Mouse (Mus musculus): Measurements from ENCODE around the gene Lrrn4.

- TF ChIP-seq MYC (IDR thresholded peaks at IDR 0.05; ENCODE audit: low read depth, low read length) = no peak
- TF ChIP-seq POLR2A (IDR thresholded peaks at IDR 0.05; ENCODE audit: low read depth, low read length) = no peak
Observed at GRCm38 (mm10) chr2:132927298-132927697, 46.6 kb upstream of the Lrrn4 start.

Data from CH12.LX (cell line).